Mouse (Mus musculus): ENCODE measurements around the gene Hdac7.

GRCm38 (mm10) chr15:97827401-97827800 is 16.9 kb downstream of the Hdac7 start:
- TF ChIP-seq CTCF (conservative IDR thresholded peaks at IDR 0.05; ENCODE audit: low read length) (no peak), POU5F1 (IDR thresholded peaks at IDR 0.05; ENCODE audit: borderline replicate concordance, low read length) (no peak)

All from E14TG2a.4 (cell line).